1 mouse cellular context compared by ENCODE assay signal in genomic region chr10:62948551-62948950, GRCm38 (mm10).
TF ChIP-seq lines count a peak whose summit lies in the region.

No protein-coding gene starts in this region.

TF ChIP-seq in MEL, 35 proteins besides CTCF, POLR2A, EP300 and RAD21:
- TF ChIP-seq NRF1 (IDR thresholded peaks at IDR 0.05; ENCODE audit: insufficient read depth, low read depth, low read length, poor library complexity, severe bottlenecking) (no peak), BHLHE40 (IDR thresholded peaks at IDR 0.05; ENCODE audit: borderline replicate concordance, low read depth, low read length) (no peak), SIN3A (IDR thresholded peaks at IDR 0.05; ENCODE audit: low read length) (no peak), GABPA (IDR thresholded peaks at IDR 0.05; ENCODE audit: low read depth, low read length) (no peak), ZC3H11A (IDR thresholded peaks at IDR 0.05; ENCODE audit: low read depth, low read length) (no peak), UBTF (IDR thresholded peaks at IDR 0.05; ENCODE audit: borderline replicate concordance, insufficient read depth, low read depth, low read length) (no peak), TAL1 (IDR thresholded peaks at IDR 0.05; ENCODE audit: low read length) (no peak), MYC (IDR thresholded peaks at IDR 0.05; ENCODE audit: low read depth, low read length) (no peak), RCOR1 (IDR thresholded peaks at IDR 0.05; ENCODE audit: low read depth, low read length) (no peak), MAX (IDR thresholded peaks at IDR 0.05; ENCODE audit: low read length) (no peak), USF2 (IDR thresholded peaks at IDR 0.05; ENCODE audit: borderline replicate concordance in 1 of 2, insufficient read depth in 1 of 2, low read depth in 1 of 2, low read length in 2 of 2) (no peak), CHD2 (IDR thresholded peaks at IDR 0.05; ENCODE audit: low read length) (no peak), HCFC1 (IDR thresholded peaks at IDR 0.05; ENCODE audit: low read depth, low read length) (no peak)
TF ChIP-seq in MEL: peak in this region for 0.
